Mouse (Mus musculus): ENCODE data around the gene Slc26a11.

Slc26a11 gene

GRCm38 (mm10) chr11:119402501-119403160, 47.3 kb downstream of the Slc26a11 start:
- DNase-seq (ENCODE audit: low spot score in 2 of 2) = no peak

GRCm38 (mm10) chr11:119404627-119405026, 49.3 kb downstream of the Slc26a11 start:
- DNase-seq (ENCODE audit: low spot score in 2 of 2) = no peak

GRCm38 (mm10) chr11:119407381-119407780, 52.0 kb downstream of the Slc26a11 start:
- DNase-seq (ENCODE audit: low spot score in 2 of 2) = no peak

GRCm38 (mm10) chr11:119407977-119408376, 52.6 kb downstream of the Slc26a11 start:
- no peak for DNase-seq (ENCODE audit: low spot score in 2 of 2)

GRCm38 (mm10) chr11:119419327-119420118, 64.2 kb downstream of the Slc26a11 start:
- DNase-seq (ENCODE audit: low spot score in 2 of 2) = no peak

GRCm38 (mm10) chr11:119420426-119420825, 65.1 kb downstream of the Slc26a11 start:
- no peak for DNase-seq (ENCODE audit: low spot score in 2 of 2)

GRCm38 (mm10) chr11:119427431-119427830, 72.1 kb downstream of the Slc26a11 start:
- no peak for DNase-seq (ENCODE audit: low spot score in 2 of 2)

GRCm38 (mm10) chr11:119427986-119428385, 72.6 kb downstream of the Slc26a11 start:
- no peak for DNase-seq (ENCODE audit: low spot score in 2 of 2)

- no peak for DNase-seq (ENCODE audit: low spot score in 2 of 2)
Measured at GRCm38 (mm10) chr11:119428649-119429136, 73.3 kb downstream of the Slc26a11 start.

Measured in right cerebral cortex, postnatal 10 days (tissue).